Mouse (Mus musculus) midbrain, embryonic 14.5 days (tissue): ENCODE results near the gene Il1r1. TPM values are rescaled to one million over a fixed set of nuclear protein-coding genes. Genes with fewer than 3 reads are reported as not detected.

Experiments used
- ATAC-seq: fragments of 200-750 bp; cut with Nextera tagmentation; 2 replicates; pipeline ENCODE4 v1.8.0; 2017; ENCODE audit warnings: moderate number of reproducible peaks, moderate library complexity; ENCODE audit not compliant: low FRiP score, low TSS enrichment
- DNase-seq: peaks from one replicate; pipeline ENCODE4 v3.0.0-alpha.2; 2015
- H3K27ac ChIP-seq: fragments of 300-500 bp; sonication (generic); replicated peaks from 2 replicates; pipeline ENCODE4 v1.5.1; 2014; ENCODE audit warnings: mild to moderate bottlenecking, low read depth, low read length, moderate library complexity
- H3K27me3 ChIP-seq: fragments of 300-500 bp; sonication (generic); 2 replicates; pipeline ENCODE4 v1.6.1; 2014; ENCODE audit warnings: low read length, control low read depth, mixed read lengths; ENCODE audit not compliant: control insufficient read depth, insufficient read depth
- H3K36me3 ChIP-seq: fragments of 300-500 bp; sonication (generic); 2 replicates; pipeline ENCODE4 v1.6.1; 2014; ENCODE audit warnings: low read length, control low read depth; ENCODE audit not compliant: control insufficient read depth, insufficient read depth
- H3K4me1 ChIP-seq: fragments of 300-500 bp; sonication (generic); 2 replicates; pipeline ENCODE4 v1.6.1; 2014; ENCODE audit warnings: mild to moderate bottlenecking, antibody characterized with exemption, low read length, control low read depth; ENCODE audit not compliant: control insufficient read depth, insufficient read depth
- H3K4me2 ChIP-seq: fragments of 300-500 bp; sonication (generic); 2 replicates; pipeline ENCODE4 v1.6.1; 2014; ENCODE audit warnings: mild to moderate bottlenecking, low read length, moderate library complexity
- H3K4me3 ChIP-seq: fragments of 300-500 bp; sonication (generic); replicated peaks from 2 replicates; pipeline ENCODE4 v1.5.1; 2014; ENCODE audit warnings: low read depth, low read length
- H3K9ac ChIP-seq: fragments of 300-500 bp; sonication (generic); replicated peaks from 2 replicates; pipeline ENCODE4 v1.6.1; 2014; ENCODE audit warnings: mild to moderate bottlenecking, low read length, moderate library complexity
- H3K9me3 ChIP-seq: fragments of 300-500 bp; sonication (generic); 2 replicates; pipeline ENCODE4 v1.6.1; 2016; ENCODE audit warnings: low read length, control low read depth, mixed read lengths; ENCODE audit not compliant: control insufficient read depth
- WGBS: fragments of 180-500 bp; shearing (Covaris S2); extraction: QIAGEN DNeasy Blood & Tissue Kit; methylation state at CpG from one replicate; pipeline ENCODE4 v1.1.7; 2014; 5-methylcytosine and 5-hydroxymethylcytosine counted together
- polyA plus RNA-seq: library from polyadenylated mRNA; unstranded; fragments of >200 nt; fragmentation: Nextera tagmentation; extraction: Ambion mirVana; gene quantifications from 2 replicates; pipeline ENCODE4 v1.2.1, GENCODE M21; 2014

Il1r1 gene
- polyA plus RNA-seq, 1 experiment from 2014 or later = 0.79 TPM

- DNase-seq (no peak), ATAC-seq (no peak)
- Histone ChIP-seq H3K9me3 (no peaks in the 10 kb centered on the region), H3K27me3 (no peaks in the 10 kb centered on the region), H3K4me3 (no peak overlapping the region), H3K36me3 (no peaks in the 10 kb centered on the region), H3K4me2 (no peak overlapping the region), H3K9ac (no peak overlapping the region), H3K27ac (no peak overlapping the region), H3K4me1 (no peaks in the 10 kb centered on the region)
- WGBS = 70% methylated on average over 6 of the region's 6 CpGs
Observed at GRCm38 (mm10) chr1:40236694-40237093, 11.8 kb downstream of the Il1r1 start.

- 73% methylated on average over 6 of the region's 6 CpGs for WGBS
- no peak for DNase-seq
Observed at GRCm38 (mm10) chr1:40237094-40237493, 12.2 kb downstream of the Il1r1 start.

GRCm38 (mm10) chr1:40240353-40241092, 15.6 kb downstream of the Il1r1 start:
- peak; percentile 8 for DNase-seq
- no peaks in the 10 kb centered on the region for H3K36me3 ChIP-seq
- WGBS = 73% methylated on average over 9 of the region's 9 CpGs

More at GRCm38 (mm10) chr1:40237094-40237493, 12.2 kb downstream of the Il1r1 start:
- H3K9ac ChIP-seq = no peak overlapping the region
- no peak overlapping the region for H3K4me2 ChIP-seq
- no peaks in the 10 kb centered on the region for H3K36me3 ChIP-seq
- H3K27me3 ChIP-seq = no peaks in the 10 kb centered on the region
- H3K27ac ChIP-seq = no peak overlapping the region
- H3K4me3 ChIP-seq = no peak overlapping the region
- no peaks in the 10 kb centered on the region for H3K4me1 ChIP-seq
- H3K9me3 ChIP-seq = no peaks in the 10 kb centered on the region
- no peak for ATAC-seq

GRCm38 (mm10) chr1:40242717-40243116, 17.8 kb downstream of the Il1r1 start:
- Histone ChIP-seq H3K4me3 (no peak overlapping the region), H3K36me3 (no peaks in the 10 kb centered on the region), H3K27ac (no peak overlapping the region), H3K27me3 (no peaks in the 10 kb centered on the region), H3K9ac (no peak overlapping the region), H3K4me1 (no peaks in the 10 kb centered on the region), H3K9me3 (no peaks in the 10 kb centered on the region), H3K4me2 (no peak overlapping the region)
- WGBS = 76% methylated on average over 1 of the region's 1 CpGs
- ATAC-seq = no peak
- no peak for DNase-seq

More at GRCm38 (mm10) chr1:40240353-40241092, 15.6 kb downstream of the Il1r1 start:
- ATAC-seq = no peak
- H3K9me3 ChIP-seq = no peaks in the 10 kb centered on the region
- H3K9ac ChIP-seq = no peak overlapping the region
- H3K27me3 ChIP-seq = no peaks in the 10 kb centered on the region
- no peaks in the 10 kb centered on the region for H3K4me1 ChIP-seq
- H3K27ac ChIP-seq = no peak overlapping the region
- no peak overlapping the region for H3K4me2 ChIP-seq
- no peak overlapping the region for H3K4me3 ChIP-seq

- no peaks in the 10 kb centered on the region for H3K27me3 ChIP-seq
- DNase-seq = no peak
- H3K36me3 ChIP-seq = no peaks in the 10 kb centered on the region
- no peaks in the 10 kb centered on the region for H3K4me1 ChIP-seq
- H3K4me2 ChIP-seq = no peak overlapping the region
- no peaks in the 10 kb centered on the region for H3K9me3 ChIP-seq
- no peak overlapping the region for H3K27ac ChIP-seq
- no peak overlapping the region for H3K9ac ChIP-seq
- 90% methylated on average over 3 of the region's 3 CpGs for WGBS
- ATAC-seq = no peak
- no peak overlapping the region for H3K4me3 ChIP-seq
Observed at GRCm38 (mm10) chr1:40243561-40243998, 18.7 kb downstream of the Il1r1 start.

- WGBS = 68% methylated on average over 4 of the region's 4 CpGs
- no peak overlapping the region for H3K4me3 ChIP-seq
- H3K27me3 ChIP-seq = no peaks in the 10 kb centered on the region
- H3K9me3 ChIP-seq = no peaks in the 10 kb centered on the region
- H3K4me2 ChIP-seq = no peak overlapping the region
- no peak for DNase-seq
- no peaks in the 10 kb centered on the region for H3K36me3 ChIP-seq
- no peak overlapping the region for H3K9ac ChIP-seq
- H3K27ac ChIP-seq = no peak overlapping the region
- H3K4me1 ChIP-seq = no peaks in the 10 kb centered on the region
- no peak for ATAC-seq
Observed at GRCm38 (mm10) chr1:40250425-40250824, 25.5 kb downstream of the Il1r1 start.

GRCm38 (mm10) chr1:40252507-40252906, 27.6 kb downstream of the Il1r1 start:
- no peak for DNase-seq
- no peak for ATAC-seq

GRCm38 (mm10) chr1:40253940-40254339, 29.1 kb downstream of the Il1r1 start:
- H3K4me3 ChIP-seq = no peak overlapping the region
- ATAC-seq = no peak
- H3K4me1 ChIP-seq = no peaks in the 10 kb centered on the region
- no peaks in the 10 kb centered on the region for H3K9me3 ChIP-seq
- 91% methylated on average over 5 of the region's 5 CpGs for WGBS
- H3K9ac ChIP-seq = no peak overlapping the region
- H3K36me3 ChIP-seq = no peaks in the 10 kb centered on the region
- no peak overlapping the region for H3K4me2 ChIP-seq
- DNase-seq = no peak
- H3K27ac ChIP-seq = no peak overlapping the region
- H3K27me3 ChIP-seq = no peaks in the 10 kb centered on the region

More at GRCm38 (mm10) chr1:40252507-40252906, 27.6 kb downstream of the Il1r1 start:
- H3K36me3 ChIP-seq = no peaks in the 10 kb centered on the region
- no peak overlapping the region for H3K27ac ChIP-seq
- WGBS = 91% methylated on average over 6 of the region's 6 CpGs
- no peaks in the 10 kb centered on the region for H3K4me1 ChIP-seq
- no peaks in the 10 kb centered on the region for H3K27me3 ChIP-seq
- no peaks in the 10 kb centered on the region for H3K9me3 ChIP-seq
- H3K9ac ChIP-seq = no peak overlapping the region
- H3K4me3 ChIP-seq = no peak overlapping the region
- no peak overlapping the region for H3K4me2 ChIP-seq
